Mouse (Mus musculus): ENCODE measurements around the gene C130026I21Rik.
"Not testable (repeated sequence)": the region's sequence is repeated elsewhere in the genome, so short reads cannot be mapped to it uniquely, and the experiment has no call there.

Gene C130026I21Rik

GRCm38 (mm10) chr1:85270466-85270865, at the start of gene C130026I21Rik:
Gene C130026I21Rik, minus strand, starts transcription at chr1:85270566.
- DNase-seq (ENCODE audit: low read depth, low spot score), result not testable (repeated sequence)

- not testable (repeated sequence) for DNase-seq (ENCODE audit: low read depth, low spot score)
Measured at GRCm38 (mm10) chr1:85287063-85287462, 16.7 kb upstream of the C130026I21Rik start.

GRCm38 (mm10) chr1:85276421-85276820, 6.1 kb upstream of the C130026I21Rik start:
- DNase-seq (ENCODE audit: low read depth, low spot score), result not testable (repeated sequence)

- not testable (repeated sequence) for DNase-seq (ENCODE audit: low read depth, low spot score)
Measured at GRCm38 (mm10) chr1:85258634-85259033, 11.7 kb downstream of the C130026I21Rik start.

- DNase-seq (ENCODE audit: low read depth, low spot score), result not testable (repeated sequence)
Measured at GRCm38 (mm10) chr1:85255217-85255616, 15.1 kb downstream of the C130026I21Rik start.

- not testable (repeated sequence) for DNase-seq (ENCODE audit: low read depth, low spot score)
Measured at GRCm38 (mm10) chr1:85251211-85251610, 19.2 kb downstream of the C130026I21Rik start.

- DNase-seq (ENCODE audit: low read depth, low spot score), result not testable (repeated sequence)
Measured at GRCm38 (mm10) chr1:85248985-85249384, 21.4 kb downstream of the C130026I21Rik start.

GRCm38 (mm10) chr1:85246776-85247460, 23.4 kb downstream of the C130026I21Rik start:
- DNase-seq (ENCODE audit: low read depth, low spot score), result not testable (repeated sequence)

- not testable (repeated sequence) for DNase-seq (ENCODE audit: low read depth, low spot score)
Measured at GRCm38 (mm10) chr1:85246266-85246665, 24.1 kb downstream of the C130026I21Rik start.

- DNase-seq (ENCODE audit: low read depth, low spot score), result not testable (repeated sequence)
Measured at GRCm38 (mm10) chr1:85244941-85245340, 25.4 kb downstream of the C130026I21Rik start.

- DNase-seq (ENCODE audit: low read depth, low spot score), result not testable (repeated sequence)
Measured at GRCm38 (mm10) chr1:85243023-85243422, 27.3 kb downstream of the C130026I21Rik start.

GRCm38 (mm10) chr1:85239018-85239775, 31.2 kb downstream of the C130026I21Rik start:
- not testable (repeated sequence) for DNase-seq (ENCODE audit: low read depth, low spot score)

- DNase-seq (ENCODE audit: low read depth, low spot score), result not testable (repeated sequence)
Measured at GRCm38 (mm10) chr1:85206531-85206930, 63.8 kb downstream of the C130026I21Rik start.

GRCm38 (mm10) chr1:85199523-85199922, 70.8 kb downstream of the C130026I21Rik start:
- not testable (repeated sequence) for DNase-seq (ENCODE audit: low read depth, low spot score)

GRCm38 (mm10) chr1:85198647-85199350, 71.6 kb downstream of the C130026I21Rik start:
- DNase-seq (ENCODE audit: low read depth, low spot score), result not testable (repeated sequence)

- not testable (repeated sequence) for DNase-seq (ENCODE audit: low read depth, low spot score)
Measured at GRCm38 (mm10) chr1:85196732-85197131, 73.6 kb downstream of the C130026I21Rik start.

GRCm38 (mm10) chr1:85193761-85194160, 76.6 kb downstream of the C130026I21Rik start:
- DNase-seq (ENCODE audit: low read depth, low spot score), result not testable (repeated sequence)

- not testable (repeated sequence) for DNase-seq (ENCODE audit: low read depth, low spot score)
Measured at GRCm38 (mm10) chr1:85181981-85182380, 88.4 kb downstream of the C130026I21Rik start.

- DNase-seq (ENCODE audit: low read depth, low spot score), result not testable (repeated sequence)
Measured at GRCm38 (mm10) chr1:85178971-85179370, 91.4 kb downstream of the C130026I21Rik start.

- not testable (repeated sequence) for DNase-seq (ENCODE audit: low read depth, low spot score)
Measured at GRCm38 (mm10) chr1:85162841-85163240, 107.5 kb downstream of the C130026I21Rik start.

GRCm38 (mm10) chr1:85155151-85155550, 115.2 kb downstream of the C130026I21Rik start:
- DNase-seq (ENCODE audit: low read depth, low spot score), result not testable (repeated sequence)

GRCm38 (mm10) chr1:85133671-85134070, 136.7 kb downstream of the C130026I21Rik start:
- not testable (repeated sequence) for DNase-seq (ENCODE audit: low read depth, low spot score)
